Mouse (Mus musculus): Measurements from ENCODE around the gene Etv3. TPM values are rescaled to one million over a fixed set of nuclear protein-coding genes. Genes with fewer than 3 reads are reported as not detected.

The Etv3 gene
- polyA plus RNA-seq, 1 experiment from 2014 or later, result 12.8 TPM

DNA sequence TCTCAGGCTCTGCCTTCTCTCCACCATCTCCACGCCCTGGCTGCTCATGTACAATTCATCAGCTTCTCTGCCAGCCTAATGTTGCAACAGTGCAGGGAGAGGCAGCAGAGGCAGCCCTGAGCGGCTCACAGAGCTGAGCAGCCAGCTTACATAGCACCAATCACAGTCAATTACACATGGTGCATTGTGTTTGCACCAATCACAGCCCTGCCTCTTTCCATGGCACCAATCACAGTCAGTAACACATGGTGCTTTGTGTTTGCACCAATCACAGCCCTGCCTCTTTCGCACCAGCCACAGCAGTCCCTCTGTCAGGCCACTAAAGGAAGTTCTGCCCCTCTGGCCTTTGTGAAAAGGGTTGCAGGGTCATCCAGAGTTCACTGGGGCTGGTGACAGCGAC, 40.9 kb downstream of the Etv3 start:
- 6% methylated on average over 4 of the region's 4 CpGs for WGBS
- no peak overlapping the region for H3K9ac ChIP-seq
- H3K27ac ChIP-seq (ENCODE audit: low read depth), result peak overlapping the region; percentile 12

GRCm38 (mm10) chr3:87567497-87567896, 42.3 kb downstream of the Etv3 start:
- no peak overlapping the region for H3K27ac ChIP-seq (ENCODE audit: low read depth)
- WGBS, result 90% methylated on average over 14 of the region's 14 CpGs
- no peaks in the 10 kb centered on the region for H3K27me3 ChIP-seq (ENCODE audit: insufficient read depth, low read length)
- no peak overlapping the region for H3K4me3 ChIP-seq (ENCODE audit: low read depth, low read length)
- 0 out of 2 replicates have a peak, but pooled peaks cover 6% of the 10 kb centered on the region for H3K4me1 ChIP-seq (ENCODE audit: insufficient read depth)
- H3K36me3 ChIP-seq (ENCODE audit: insufficient read depth), result no peaks in the 10 kb centered on the region
- no peak for TF ChIP-seq CTCF (IDR thresholded peaks at IDR 0.05; ENCODE audit: low read depth)
- DNase-seq (no peak), ATAC-seq (ENCODE audit: insufficient read depth) (no peak)
- H3K4me2 ChIP-seq, result no peak overlapping the region
- no peaks in the 10 kb centered on the region for H3K9me3 ChIP-seq (ENCODE audit: low read depth, low read length)
- H3K9ac ChIP-seq, result no peak overlapping the region

More for the DNA sequence above, 40.9 kb downstream of the Etv3 start:
- Histone ChIP-seq H3K4me1 (ENCODE audit: insufficient read depth) (0 out of 2 replicates have a peak, but pooled peaks cover 6% of the 10 kb centered on the region), H3K27me3 (ENCODE audit: insufficient read depth, low read length) (no peaks in the 10 kb centered on the region), H3K4me3 (ENCODE audit: low read depth, low read length) (no peak overlapping the region), H3K36me3 (ENCODE audit: insufficient read depth) (no peaks in the 10 kb centered on the region), H3K9me3 (ENCODE audit: low read depth, low read length) (no peaks in the 10 kb centered on the region), H3K4me2 (peak overlapping the region; percentile 46)
- peak; percentile 15; the same call in 1 of the 2 replicates for TF ChIP-seq CTCF (IDR thresholded peaks at IDR 0.05; ENCODE audit: low read depth)
- ATAC-seq (ENCODE audit: insufficient read depth) (peak; percentile 99), DNase-seq (peak; percentile 86)

- H3K27ac ChIP-seq (ENCODE audit: low read depth), result no peak overlapping the region
- DNase-seq, result no peak
- no peak overlapping the region for H3K4me3 ChIP-seq (ENCODE audit: low read depth, low read length)
- ATAC-seq (ENCODE audit: insufficient read depth), result no peak
- 89% methylated on average over 5 of the region's 5 CpGs for WGBS
- H3K9me3 ChIP-seq (ENCODE audit: low read depth, low read length), result no peaks in the 10 kb centered on the region
- no peaks in the 10 kb centered on the region for H3K27me3 ChIP-seq (ENCODE audit: insufficient read depth, low read length)
- TF ChIP-seq CTCF (IDR thresholded peaks at IDR 0.05; ENCODE audit: low read depth), result no peak
- H3K36me3 ChIP-seq (ENCODE audit: insufficient read depth), result no peaks in the 10 kb centered on the region
- H3K4me2 ChIP-seq, result no peak overlapping the region
- H3K4me1 ChIP-seq (ENCODE audit: insufficient read depth), result 0 out of 2 replicates have a peak, but pooled peaks cover 6% of the 10 kb centered on the region
- no peak overlapping the region for H3K9ac ChIP-seq
Measured at GRCm38 (mm10) chr3:87568681-87569080, 43.5 kb downstream of the Etv3 start.

GRCm38 (mm10) chr3:87575766-87576165, 50.6 kb downstream of the Etv3 start:
- Histone ChIP-seq H3K36me3 (ENCODE audit: insufficient read depth) (no peaks in the 10 kb centered on the region), H3K4me3 (ENCODE audit: low read depth, low read length) (no peak overlapping the region), H3K4me1 (ENCODE audit: insufficient read depth) (no peaks in the 10 kb centered on the region), H3K27ac (ENCODE audit: low read depth) (no peak overlapping the region), H3K4me2 (no peak overlapping the region), H3K9ac (no peak overlapping the region), H3K9me3 (ENCODE audit: low read depth, low read length) (no peaks in the 10 kb centered on the region), H3K27me3 (ENCODE audit: insufficient read depth, low read length) (no peaks in the 10 kb centered on the region)
- DNase-seq (peak; percentile 66), ATAC-seq (ENCODE audit: insufficient read depth) (no peak)
- TF ChIP-seq CTCF (IDR thresholded peaks at IDR 0.05; ENCODE audit: low read depth), result no peak
- WGBS, result 23% methylated on average over 6 of the region's 6 CpGs

- Histone ChIP-seq H3K9ac (no peak overlapping the region), H3K4me3 (ENCODE audit: low read depth, low read length) (no peak overlapping the region), H3K4me1 (ENCODE audit: insufficient read depth) (no peaks in the 10 kb centered on the region), H3K4me2 (no peak overlapping the region), H3K27ac (ENCODE audit: low read depth) (no peak overlapping the region), H3K27me3 (ENCODE audit: insufficient read depth, low read length) (no peaks in the 10 kb centered on the region), H3K9me3 (ENCODE audit: low read depth, low read length) (no peaks in the 10 kb centered on the region), H3K36me3 (ENCODE audit: insufficient read depth) (no peaks in the 10 kb centered on the region)
- TF ChIP-seq CTCF (IDR thresholded peaks at IDR 0.05; ENCODE audit: low read depth), result no peak
- DNase-seq (no peak), ATAC-seq (ENCODE audit: insufficient read depth) (no peak)
- 85% methylated on average over 4 of the region's 4 CpGs for WGBS
Measured at GRCm38 (mm10) chr3:87582259-87582658, 57.1 kb downstream of the Etv3 start.

Other genes starting within 250 kb of the Etv3 start
- gene Cd5l, start 167.5 kb upstream of the Etv3 start, polyA plus RNA-seq (2014; fragmentation: Nextera tagmentation; extraction: Ambion mirVana), result 0.12 and 0.27 TPM in 2 replicates
- gene Fcrl1, start 149.0 kb upstream of the Etv3 start, polyA plus RNA-seq (2014; fragmentation: Nextera tagmentation; extraction: Ambion mirVana), result 0.20 TPM in 1 of 2 replicates, not detected in the other
- gene Fcrl5, start 89.6 kb upstream of the Etv3 start, polyA plus RNA-seq (2014; fragmentation: Nextera tagmentation; extraction: Ambion mirVana), result not detected in 2 replicates
- 17.1 and 18.8 TPM in 2 replicates for gene Arhgef11, start 92.2 kb downstream of the Etv3 start, polyA plus RNA-seq (2014; fragmentation: Nextera tagmentation; extraction: Ambion mirVana)
- 0.63 and 0.77 TPM in 2 replicates for gene Lrrc71, start 223.2 kb downstream of the Etv3 start, polyA plus RNA-seq (2014; fragmentation: Nextera tagmentation; extraction: Ambion mirVana)